Mouse (Mus musculus) stomach, postnatal 0 days (tissue): ENCODE measurements at regions not wholly inside any gene's neighbourhood (a gene's known extent, or its start where the extent isn't known, plus 50 kb on each side); places are given as distances from the start of the nearest gene placed in this dataset.

Experiments used
- ATAC-seq: fragments of 200-750 bp; cut with Nextera tagmentation; 2 replicates; pipeline ENCODE4 v1.8.0; 2017; ENCODE audit not compliant: low FRiP score, low TSS enrichment
- DNase-seq: peaks from one replicate; pipeline ENCODE4 v3.0.0-alpha.2; 2016; ENCODE audit warnings: low spot score
- H3K27ac ChIP-seq: fragments of 300-500 bp; sonication (generic); replicated peaks from 2 replicates; pipeline ENCODE4 v1.5.1; 2014; ENCODE audit warnings: mild to moderate bottlenecking, control low read depth
- H3K27me3 ChIP-seq: fragments of 300-500 bp; sonication (generic); 2 replicates; pipeline ENCODE4 v1.6.1; 2014; ENCODE audit warnings: low read length; ENCODE audit not compliant: control insufficient read depth, insufficient read depth
- H3K36me3 ChIP-seq: fragments of 300-500 bp; sonication (generic); 2 replicates; pipeline ENCODE4 v1.6.1; 2014; ENCODE audit warnings: low read length, mixed read lengths; ENCODE audit not compliant: control insufficient read depth, insufficient read depth
- H3K4me1 ChIP-seq: fragments of 300-500 bp; sonication (generic); replicated peaks from 2 replicates; pipeline ENCODE4 v1.6.1; 2014; ENCODE audit warnings: antibody characterized with exemption; ENCODE audit not compliant: control insufficient read depth, insufficient read depth
- H3K4me2 ChIP-seq: fragments of 300-500 bp; sonication (generic); replicated peaks from 2 replicates; pipeline ENCODE4 v1.6.1; 2014; ENCODE audit warnings: low read depth, mild to moderate bottlenecking, control low read depth, moderate library complexity
- H3K4me3 ChIP-seq: fragments of 300-500 bp; sonication (generic); 2 replicates; pipeline ENCODE4 v1.5.1; 2014; ENCODE audit warnings: low read depth, low read length, control low read depth
- H3K9ac ChIP-seq: fragments of 300-500 bp; sonication (generic); 2 replicates; pipeline ENCODE4 v1.6.1; 2014; ENCODE audit warnings: mild to moderate bottlenecking, low read length, control low read depth, mixed read lengths
- H3K9me3 ChIP-seq: fragments of 300-500 bp; sonication (generic); 2 replicates; pipeline ENCODE4 v1.6.1; 2016; ENCODE audit warnings: low read length; ENCODE audit not compliant: control insufficient read depth
- CTCF ChIP-seq: IDR thresholded peaks from 2 replicates; pipeline ENCODE4 v1.5.1; 2016; ENCODE audit warnings: antibody characterized with exemption, low read depth, mild to moderate bottlenecking, moderate library complexity
- EP300 ChIP-seq: optimal IDR thresholded peaks from 2 replicates; pipeline ENCODE3; 2016; ENCODE audit warnings: antibody characterized with exemption
- WGBS: fragments of 180-500 bp; shearing (Covaris S2); extraction: QIAGEN DNeasy Blood & Tissue Kit; methylation state at CpG from one replicate; pipeline ENCODE4 v1.1.7; 2014; 5-methylcytosine and 5-hydroxymethylcytosine counted together

DNA sequence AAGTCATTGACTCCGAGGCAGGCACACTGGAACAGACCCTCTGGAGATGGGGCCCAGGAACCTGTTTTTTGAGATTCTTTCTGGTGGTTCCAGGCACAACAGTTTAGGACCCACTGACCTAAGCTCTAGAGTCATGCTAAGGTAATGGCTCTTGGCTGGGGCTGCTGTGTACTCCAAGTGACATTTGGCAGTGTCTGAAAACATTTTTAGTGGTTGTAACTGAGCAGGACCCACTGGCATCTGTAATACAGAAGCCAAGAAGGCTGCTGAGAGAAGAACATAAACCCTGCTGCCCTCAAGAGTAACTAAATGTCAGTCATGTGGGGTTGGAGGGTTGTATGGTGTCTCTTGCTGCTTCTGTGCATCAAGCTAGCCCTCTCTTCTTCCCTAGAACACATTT lies 73.1 kb upstream of the Gadd45a start:
- Histone ChIP-seq H3K9ac (no peak overlapping the region), H3K4me1 (no peaks in the 10 kb centered on the region; the same call in 1 of the 2 replicates), H3K27me3 (no peaks in the 10 kb centered on the region), H3K9me3 (no peaks in the 10 kb centered on the region), H3K27ac (no peak overlapping the region), H3K36me3 (no peaks in the 10 kb centered on the region), H3K4me3 (no peak overlapping the region), H3K4me2 (no peak overlapping the region)
- 82% methylated on average over 1 of the region's 1 CpGs for WGBS
- TF ChIP-seq EP300 (no peak), CTCF (no peak)
- DNase-seq, result no peak
- no peak for ATAC-seq

- Histone ChIP-seq H3K4me1 (no peaks in the 10 kb centered on the region; the same call in 1 of the 2 replicates), H3K9ac (no peak overlapping the region), H3K36me3 (no peaks in the 10 kb centered on the region), H3K27ac (no peak overlapping the region), H3K9me3 (no peaks in the 10 kb centered on the region), H3K27me3 (no peaks in the 10 kb centered on the region), H3K4me2 (no peak overlapping the region), H3K4me3 (no peak overlapping the region)
- 65% methylated on average over 4 of the region's 4 CpGs for WGBS
- ATAC-seq (no peak), DNase-seq (no peak)
- TF ChIP-seq EP300 (no peak), CTCF (no peak)
Measured at GRCm38 (mm10) chr6:67109774-67110173, 72.5 kb upstream of the Gadd45a start.

GRCm38 (mm10) chr6:67107517-67107916 lies 70.3 kb upstream of the Gadd45a start:
- H3K4me3 ChIP-seq, result no peak overlapping the region
- H3K9ac ChIP-seq, result no peak overlapping the region
- no peak overlapping the region for H3K27ac ChIP-seq
- no peaks in the 10 kb centered on the region for H3K27me3 ChIP-seq
- H3K36me3 ChIP-seq, result no peaks in the 10 kb centered on the region
- H3K4me2 ChIP-seq, result no peak overlapping the region
- H3K4me1 ChIP-seq, result no peaks in the 10 kb centered on the region
- TF ChIP-seq EP300 (no peak), CTCF (no peak)
- no peak for ATAC-seq
- DNase-seq, result no peak
- 70% methylated on average over 4 of the region's 4 CpGs for WGBS
- no peaks in the 10 kb centered on the region for H3K9me3 ChIP-seq

DNA sequence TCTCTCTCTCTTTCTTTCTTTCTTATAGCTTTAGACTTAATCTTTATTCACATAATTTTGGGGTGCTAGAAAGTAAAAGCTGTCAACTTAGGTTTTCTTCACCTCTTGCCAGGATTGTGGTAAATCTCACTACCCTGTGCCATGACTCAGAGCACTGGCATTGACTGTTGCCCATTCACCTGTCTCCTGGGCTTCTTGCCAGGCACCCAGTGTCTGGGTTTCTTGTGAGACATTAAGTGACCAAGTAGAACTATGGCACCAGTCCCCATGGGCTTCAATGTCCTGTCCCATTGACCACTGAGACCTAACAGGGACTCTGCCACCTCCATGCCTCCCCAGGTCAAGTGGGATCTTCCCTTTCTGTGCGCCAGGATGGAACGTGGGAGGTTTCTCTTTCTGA lies 69.2 kb upstream of the Gadd45a start:
- H3K4me3 ChIP-seq, result no peak overlapping the region
- TF ChIP-seq CTCF (no peak), EP300 (no peak)
- 79% methylated on average over 2 of the region's 2 CpGs for WGBS
- H3K27me3 ChIP-seq, result no peaks in the 10 kb centered on the region
- H3K4me1 ChIP-seq, result no peaks in the 10 kb centered on the region
- no peak overlapping the region for H3K27ac ChIP-seq
- ATAC-seq, result no peak
- H3K4me2 ChIP-seq, result no peak overlapping the region
- DNase-seq, result no peak
- H3K9me3 ChIP-seq, result no peaks in the 10 kb centered on the region
- no peak overlapping the region for H3K9ac ChIP-seq
- no peaks in the 10 kb centered on the region for H3K36me3 ChIP-seq

DNA sequence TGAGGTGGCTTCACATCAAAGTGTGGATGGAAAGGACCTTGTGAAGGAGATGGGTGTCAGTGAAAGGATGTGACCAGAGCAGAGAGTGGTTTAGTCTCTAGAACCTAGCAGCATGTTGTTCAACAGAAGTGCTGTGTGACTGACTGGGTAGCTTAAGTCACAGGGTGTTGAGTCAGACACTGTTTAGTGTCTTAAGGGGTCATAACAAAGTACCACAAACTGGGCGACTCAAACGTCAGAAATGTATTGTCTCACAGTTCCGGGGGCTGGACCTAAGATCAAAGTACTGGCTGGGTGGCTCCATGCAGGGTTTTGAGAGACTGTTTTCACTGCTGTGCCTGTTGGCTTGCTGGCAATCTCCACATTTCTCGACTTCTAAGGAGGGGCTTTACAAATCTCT lies 68.1 kb upstream of the Gadd45a start:
- H3K9me3 ChIP-seq, result no peaks in the 10 kb centered on the region
- H3K4me2 ChIP-seq, result no peak overlapping the region
- 12% methylated on average over 4 of the region's 4 CpGs for WGBS
- no peaks in the 10 kb centered on the region for H3K4me1 ChIP-seq
- no peak overlapping the region for H3K27ac ChIP-seq
- no peak for ATAC-seq
- H3K4me3 ChIP-seq, result no peak overlapping the region
- no peak for DNase-seq
- H3K36me3 ChIP-seq, result no peaks in the 10 kb centered on the region
- no peak overlapping the region for H3K9ac ChIP-seq
- no peaks in the 10 kb centered on the region for H3K27me3 ChIP-seq
- TF ChIP-seq EP300 (no peak), CTCF (no peak)

- TF ChIP-seq EP300 (no peak), CTCF (no peak)
- H3K36me3 ChIP-seq, result no peaks in the 10 kb centered on the region
- ATAC-seq (no peak), DNase-seq (no peak)
- 91% methylated on average over 3 of the region's 3 CpGs for WGBS
- no peaks in the 10 kb centered on the region for H3K27me3 ChIP-seq
- H3K4me2 ChIP-seq, result no peak overlapping the region
- H3K4me3 ChIP-seq, result no peak overlapping the region
- H3K27ac ChIP-seq, result no peak overlapping the region
- H3K9ac ChIP-seq, result no peak overlapping the region
- no peaks in the 10 kb centered on the region for H3K9me3 ChIP-seq
- no peaks in the 10 kb centered on the region for H3K4me1 ChIP-seq
Measured at GRCm38 (mm10) chr6:67104205-67104604, 66.9 kb upstream of the Gadd45a start.
